Mouse (Mus musculus): ENCODE data around the gene Marc1.

DNA sequence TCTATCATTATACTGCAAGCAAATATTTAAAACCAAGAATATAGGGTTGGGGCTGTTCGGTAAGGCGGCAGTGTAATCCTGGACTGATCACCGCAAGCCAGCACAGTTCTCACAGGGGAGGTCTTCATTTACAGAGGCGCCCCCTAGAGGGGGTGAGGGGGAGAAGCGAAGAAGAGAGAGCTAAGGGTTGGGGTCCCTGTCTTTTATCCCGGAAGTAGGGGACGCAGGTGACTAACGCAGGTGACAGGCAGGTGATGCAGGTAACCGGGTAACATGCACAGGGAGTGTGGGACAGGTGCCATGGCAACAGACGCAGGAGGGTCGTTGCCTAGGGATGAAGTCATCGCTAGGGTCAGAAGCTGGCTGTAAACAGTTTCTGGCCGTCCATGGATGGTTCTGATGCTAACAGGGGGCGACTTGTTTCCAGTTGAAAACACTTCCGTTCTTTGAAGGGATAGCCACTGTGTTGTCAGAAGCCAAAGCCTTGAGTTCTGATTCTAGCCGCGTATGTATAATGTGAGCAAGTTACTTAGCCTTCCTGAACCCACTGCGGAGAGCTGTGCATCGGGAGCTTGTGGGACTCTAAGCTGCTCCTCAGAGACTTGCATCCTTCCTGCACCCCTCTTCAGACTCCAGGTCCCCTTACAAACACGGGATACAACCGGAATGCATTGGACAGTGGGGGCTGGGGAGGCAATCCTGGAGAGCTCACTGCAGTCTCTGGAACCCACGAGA, 33.9 kb downstream of the Marc1 start:
- TF ChIP-seq CTCF (IDR thresholded peaks at IDR 0.05; ENCODE audit: low read depth, low read length), result no peak
- TF ChIP-seq POLR2A (IDR thresholded peaks at IDR 0.05; ENCODE audit: borderline replicate concordance, low read depth, low read length), result no peak

All from bone marrow macrophage, adult 2 months (primary cell).